Mouse (Mus musculus): ENCODE results near the gene Tnfrsf8. TPM values are rescaled to one million over a fixed set of nuclear protein-coding genes. Genes with fewer than 3 reads are reported as not detected.

The Tnfrsf8 gene
- total RNA-seq, 2 experiments from 2014 or later: 0.86 to 0.87 TPM

DNA sequence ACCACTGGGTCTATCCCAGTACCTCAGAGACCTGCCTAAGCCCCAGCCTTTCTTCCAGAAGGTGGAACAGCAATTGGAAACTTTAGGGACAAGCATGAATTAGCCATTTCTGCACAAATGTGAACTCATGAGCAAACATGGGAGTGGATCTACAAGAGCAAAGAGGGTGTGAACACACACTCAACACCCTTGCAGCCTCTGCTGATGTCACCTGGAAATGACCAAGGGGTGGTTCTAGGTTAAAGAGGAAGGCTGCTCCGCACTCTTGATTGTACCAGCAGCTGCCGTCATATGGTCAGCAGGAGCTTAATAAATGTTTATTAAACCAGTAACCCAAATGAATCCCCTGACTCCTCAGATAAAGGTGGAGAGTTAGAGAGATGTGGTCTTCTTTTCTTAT, 84.3 kb downstream of the Tnfrsf8 start:
- DNase-seq: no peak

- no peak for DNase-seq
Observed at GRCm38 (mm10) chr4:145229524-145230163, 85.3 kb downstream of the Tnfrsf8 start.

DNA sequence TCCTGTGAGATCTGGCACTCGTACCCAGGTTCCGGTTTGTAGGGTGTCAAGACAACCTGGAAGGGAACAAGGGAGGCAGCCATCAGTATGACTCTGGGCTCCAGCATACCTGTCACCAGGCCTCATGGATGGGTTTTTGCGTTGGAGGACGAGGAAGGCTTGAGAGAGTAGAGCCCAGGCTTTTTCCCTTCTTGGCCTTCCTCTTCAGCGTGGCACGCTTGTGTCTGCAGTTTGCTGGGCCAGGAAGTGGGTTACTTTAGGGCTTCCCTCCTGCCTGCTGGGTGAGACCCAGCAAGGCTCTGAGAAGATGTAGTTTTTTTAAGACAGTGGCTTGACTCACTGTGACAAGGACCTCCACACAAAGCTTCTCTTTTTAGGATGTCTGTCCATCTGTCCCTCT, 85.9 kb downstream of the Tnfrsf8 start:
- no peak for DNase-seq

DNA sequence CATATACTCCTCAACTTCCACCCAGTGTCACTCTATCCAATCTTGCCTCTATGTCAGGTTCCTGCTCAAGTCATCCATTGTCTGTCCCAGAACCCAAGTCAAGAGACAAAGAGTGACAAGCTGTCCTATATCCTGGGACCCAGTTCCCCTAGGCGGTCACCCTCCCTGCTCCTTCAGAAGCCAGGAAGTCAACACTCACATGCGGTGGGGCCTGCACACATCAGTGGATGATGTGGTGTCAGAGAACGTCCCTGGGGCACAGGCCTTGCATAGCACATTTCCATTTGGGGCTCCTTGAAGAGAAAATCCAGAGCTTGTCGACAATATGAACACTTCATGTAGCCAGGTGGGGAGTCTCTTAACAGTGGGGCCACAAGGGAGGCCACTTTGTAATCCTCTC, 90.4 kb downstream of the Tnfrsf8 start:
- no peak for DNase-seq

- DNase-seq: no peak
Observed at GRCm38 (mm10) chr4:145222064-145222463, 92.9 kb downstream of the Tnfrsf8 start.

GRCm38 (mm10) chr4:145221379-145221778, 93.6 kb downstream of the Tnfrsf8 start:
- DNase-seq: no peak

DNA sequence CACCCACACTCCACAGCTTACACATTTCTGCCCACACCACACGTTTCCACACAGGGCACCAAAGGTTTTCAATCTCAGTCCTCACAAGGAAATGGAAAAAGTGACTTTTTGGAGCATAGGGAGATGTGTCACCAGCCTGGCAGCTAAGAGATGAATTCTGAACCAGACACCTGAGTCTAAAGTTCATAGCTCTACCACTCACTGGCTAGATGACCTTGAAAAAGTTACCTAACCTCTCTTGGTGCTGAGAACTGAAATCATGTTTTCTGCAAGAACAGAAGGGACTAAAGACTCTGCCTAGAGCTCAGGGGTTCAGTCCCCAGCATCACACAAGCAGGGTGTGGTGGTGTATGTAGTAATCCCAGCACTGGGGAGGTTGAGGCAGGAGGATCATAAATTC, 95.0 kb downstream of the Tnfrsf8 start:
- DNase-seq: no peak

DNA sequence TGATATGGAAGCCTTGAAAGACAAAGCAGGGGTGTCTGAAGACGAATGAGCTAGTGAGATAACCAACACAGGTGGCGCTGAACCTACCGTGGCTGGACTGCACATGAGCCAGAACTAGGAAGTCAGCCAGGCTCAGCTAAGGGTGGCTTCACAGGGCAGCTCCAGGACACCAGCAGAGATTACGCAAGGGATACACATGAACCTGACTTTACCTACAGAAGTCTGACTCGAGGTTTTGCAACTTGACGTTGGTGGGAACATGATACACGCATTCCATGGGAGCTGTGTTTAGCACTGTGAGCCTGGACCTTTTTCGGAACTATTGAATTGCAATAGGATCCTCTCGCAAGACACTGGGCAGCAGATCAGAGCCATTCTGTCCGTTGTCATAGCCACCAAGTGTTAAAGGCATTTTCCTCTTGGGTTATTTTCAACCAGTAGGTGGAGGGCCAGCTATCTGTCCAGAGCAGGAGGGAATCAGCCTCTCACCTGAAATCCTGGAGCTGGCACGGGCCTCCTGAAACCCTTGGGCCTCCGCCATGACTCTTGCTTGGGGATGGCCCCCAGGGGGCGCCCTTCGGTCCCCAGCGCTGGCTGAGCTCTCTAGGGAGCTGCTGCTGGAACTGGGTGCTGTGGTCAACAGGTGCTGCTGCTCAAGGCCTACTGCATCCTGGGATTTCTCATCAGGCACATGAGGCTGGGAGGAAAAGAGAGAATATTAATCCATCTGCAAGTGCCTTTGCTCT, 95.6 kb downstream of the Tnfrsf8 start:
- DNase-seq: no peak

GRCm38 (mm10) chr4:145217837-145218236, 97.1 kb downstream of the Tnfrsf8 start:
- no peak for DNase-seq

Other genes with a start within 250 kb of the Tnfrsf8 start
- gene Vps13d, start 120.2 kb downstream of the Tnfrsf8 start, total RNA-seq (2021): 10 to 100 TPM; 66.2 to 71.8 TPM
- 1 to 10 TPM; 2.2 to 4.2 TPM for gene Tnfrsf1b, start 68.3 kb downstream of the Tnfrsf8 start, total RNA-seq (2021)
- under 1 TPM; 0.20 to 0.25 TPM for gene Zfp990, start 195.6 kb upstream of the Tnfrsf8 start, total RNA-seq (2021)

All from layer of hippocampus, postnatal 36 days (tissue).